Mouse (Mus musculus) limb, embryonic 14.5 days (tissue): Measurements from ENCODE around the gene Taf8. TPM values are rescaled to one million over a fixed set of nuclear protein-coding genes. Genes with fewer than 3 reads are reported as not detected.
A peak's percentile ranks its signal among the peaks of the same experiment; 100 is the strongest.

Source experiments
- ATAC-seq: fragments of 200-750 bp; cut with Nextera tagmentation; 2 replicates; pipeline ENCODE4 v1.8.0; 2017; ENCODE audit warnings: low read depth, moderate number of reproducible peaks, moderate TSS enrichment; ENCODE audit not compliant: low FRiP score
- DNase-seq: peaks from one replicate; pipeline ENCODE4 v3.0.0-alpha.2; 2015; ENCODE audit warnings: low spot score
- H3K27ac ChIP-seq: fragments of 300-500 bp; sonication (generic); replicated peaks from 2 replicates; pipeline ENCODE4 v1.5.1; 2014; ENCODE audit warnings: low read depth, mild to moderate bottlenecking, low read length, moderate library complexity, mixed read lengths
- H3K27me3 ChIP-seq: fragments of 300-500 bp; sonication (generic); 2 replicates; pipeline ENCODE4 v1.6.1; 2014; ENCODE audit warnings: low read length, mixed read lengths; ENCODE audit not compliant: control insufficient read depth, insufficient read depth
- H3K36me3 ChIP-seq: fragments of 300-500 bp; sonication (generic); 2 replicates; pipeline ENCODE4 v1.6.1; 2014; ENCODE audit warnings: mild to moderate bottlenecking, low read length, moderate library complexity, mixed read lengths; ENCODE audit not compliant: control insufficient read depth, insufficient read depth
- H3K4me1 ChIP-seq: fragments of 300-500 bp; sonication (generic); 2 replicates; pipeline ENCODE4 v1.6.1; 2014; ENCODE audit warnings: antibody characterized with exemption, low read length, mixed read lengths; ENCODE audit not compliant: control insufficient read depth, insufficient read depth
- H3K4me2 ChIP-seq: fragments of 300-500 bp; sonication (generic); replicated peaks from 2 replicates; pipeline ENCODE4 v1.6.1; 2014; ENCODE audit warnings: low read depth, mild to moderate bottlenecking, low read length, moderate library complexity; ENCODE audit not compliant: severe bottlenecking
- H3K4me3 ChIP-seq: fragments of 300-500 bp; sonication (generic); replicated peaks from 2 replicates; pipeline ENCODE4 v1.5.1; 2014; ENCODE audit warnings: low read length
- H3K9ac ChIP-seq: fragments of 300-500 bp; sonication (generic); 2 replicates; pipeline ENCODE4 v1.6.1; 2014; ENCODE audit warnings: mild to moderate bottlenecking, low read depth, low read length, moderate library complexity; ENCODE audit not compliant: severe bottlenecking
- H3K9me3 ChIP-seq: fragments of 300-500 bp; sonication (generic); 2 replicates; pipeline ENCODE4 v1.6.1; 2016; ENCODE audit warnings: low read length; ENCODE audit not compliant: control insufficient read depth
- POLR2A ChIP-seq: fragments of 200-500 bp; IDR thresholded peaks from 2 replicates; pipeline ENCODE4 v1.8.0; 2012; ENCODE audit warnings: inconsistent platforms, mild to moderate bottlenecking, moderate library complexity, borderline replicate concordance; ENCODE audit not compliant: insufficient read depth, insufficient read length; ENCODE audit errors: extremely low read depth
- WGBS: fragments of 180-500 bp; shearing (Covaris S2); extraction: QIAGEN DNeasy Blood & Tissue Kit; methylation state at CpG from one replicate; pipeline ENCODE4 v1.1.7; 2014; 5-methylcytosine and 5-hydroxymethylcytosine counted together
- polyA plus RNA-seq, 2 experiments: library from polyadenylated mRNA; depleted of rRNA in 1 of 2; stranded (reverse) in 1 of 2; unstranded in 1 of 2; fragments of >200 nt; fragmentation: Nextera tagmentation in 1 of 2; extraction: Ambion mirVana in 1 of 2; gene quantifications; 2 replicates each; pipeline versions ENCODE4 v1.2.1 to v1.2.3; 2012 to 2014

Gene Taf8
- polyA plus RNA-seq, 2 experiments: 26.3 to 46.4 TPM

DNA sequence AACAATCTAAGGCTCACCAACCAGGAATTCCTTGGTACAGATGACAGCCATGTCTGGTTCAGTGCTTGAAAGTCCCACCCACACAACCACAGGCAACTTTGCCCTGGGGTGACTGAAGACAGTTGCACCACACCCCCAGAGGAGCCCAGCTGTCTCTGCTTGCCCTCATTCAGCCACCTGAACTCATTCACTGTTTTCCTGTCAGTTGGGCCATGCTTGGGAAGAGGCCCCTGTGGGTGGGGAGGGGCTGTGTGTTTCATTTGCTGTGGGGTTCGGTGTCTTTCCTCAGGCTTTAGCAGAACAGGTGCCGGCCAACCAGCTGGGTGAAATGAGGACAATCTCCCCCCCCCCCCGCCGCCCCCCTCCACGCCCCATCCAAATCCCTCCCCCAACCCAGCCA lies 40.0 kb upstream of the Taf8 start:
- H3K9me3 ChIP-seq: no peaks in the 10 kb centered on the region
- no peaks in the 10 kb centered on the region for H3K27me3 ChIP-seq
- no peak overlapping the region for H3K4me2 ChIP-seq
- no peak overlapping the region; the same call in 1 of the 2 replicates for H3K27ac ChIP-seq
- H3K9ac ChIP-seq: no peak overlapping the region
- 25% methylated on average over 1 of the region's 5 CpGs for WGBS
- H3K4me1 ChIP-seq: no peaks in the 10 kb centered on the region; the same call in 1 of the 2 replicates
- DNase-seq (peak; percentile 34), ATAC-seq (peak; percentile 58)
- no peak overlapping the region for H3K4me3 ChIP-seq
- no peak for TF ChIP-seq POLR2A
- no peaks in the 10 kb centered on the region for H3K36me3 ChIP-seq

GRCm38 (mm10) chr17:47539128-47539527 lies 37.0 kb upstream of the Taf8 start:
- TF ChIP-seq POLR2A: no peak
- H3K4me1 ChIP-seq: no peaks in the 10 kb centered on the region; the same call in 1 of the 2 replicates
- H3K36me3 ChIP-seq: no peaks in the 10 kb centered on the region
- H3K27ac ChIP-seq: no peak overlapping the region
- H3K9ac ChIP-seq: no peak overlapping the region
- H3K27me3 ChIP-seq: no peaks in the 10 kb centered on the region
- H3K9me3 ChIP-seq: no peaks in the 10 kb centered on the region
- no peak for ATAC-seq
- 86% methylated on average over 4 of the region's 4 CpGs for WGBS
- H3K4me3 ChIP-seq: no peak overlapping the region
- no peak for DNase-seq
- no peak overlapping the region for H3K4me2 ChIP-seq

GRCm38 (mm10) chr17:47538049-47538448 lies 36.0 kb upstream of the Taf8 start:
- no peaks in the 10 kb centered on the region for H3K36me3 ChIP-seq
- H3K9me3 ChIP-seq: no peaks in the 10 kb centered on the region
- no peak for TF ChIP-seq POLR2A
- H3K9ac ChIP-seq: no peak overlapping the region
- 85% methylated on average over 3 of the region's 3 CpGs for WGBS
- no peaks in the 10 kb centered on the region; the same call in 1 of the 2 replicates for H3K4me1 ChIP-seq
- DNase-seq (no peak), ATAC-seq (no peak)
- no peak overlapping the region for H3K4me2 ChIP-seq
- no peaks in the 10 kb centered on the region for H3K27me3 ChIP-seq
- no peak overlapping the region for H3K4me3 ChIP-seq
- no peak overlapping the region for H3K27ac ChIP-seq

DNA sequence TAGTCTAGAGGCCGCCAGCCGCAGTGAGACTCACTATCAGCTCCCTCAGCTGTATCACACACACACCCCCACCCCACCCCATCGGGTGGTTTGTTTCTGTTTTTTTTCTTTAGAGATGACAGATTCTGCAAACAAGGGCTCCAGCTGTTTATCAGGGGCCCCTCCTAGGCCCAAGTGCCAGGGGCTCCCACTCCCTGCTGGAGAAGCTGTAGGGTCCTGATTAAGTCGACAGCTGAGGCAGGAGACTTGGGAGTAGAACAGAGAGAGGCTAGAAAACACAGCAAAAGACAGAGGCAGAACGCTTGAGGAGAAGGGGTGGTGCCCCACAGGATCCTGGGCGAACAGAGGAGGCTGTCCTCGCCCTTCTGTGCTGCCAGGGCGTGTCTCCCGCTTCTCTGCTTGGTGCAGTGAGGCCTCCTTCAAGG lies 33.7 kb upstream of the Taf8 start:
- H3K4me1 ChIP-seq: no peaks in the 10 kb centered on the region
- H3K27me3 ChIP-seq: no peaks in the 10 kb centered on the region
- H3K4me3 ChIP-seq: no peak overlapping the region
- no peaks in the 10 kb centered on the region for H3K9me3 ChIP-seq
- 79% methylated on average over 9 of the region's 9 CpGs for WGBS
- DNase-seq: no peak
- no peak overlapping the region for H3K4me2 ChIP-seq
- no peak for ATAC-seq
- no peak for TF ChIP-seq POLR2A
- H3K36me3 ChIP-seq: no peaks in the 10 kb centered on the region
- H3K27ac ChIP-seq: no peak overlapping the region
- H3K9ac ChIP-seq: no peak overlapping the region

- H3K27ac ChIP-seq: no peak overlapping the region
- no peak for ATAC-seq
- H3K36me3 ChIP-seq: no peaks in the 10 kb centered on the region
- 92% methylated on average over 13 of the region's 13 CpGs for WGBS
- no peak overlapping the region for H3K4me2 ChIP-seq
- no peaks in the 10 kb centered on the region for H3K27me3 ChIP-seq
- H3K4me3 ChIP-seq: no peak overlapping the region
- no peak overlapping the region for H3K9ac ChIP-seq
- DNase-seq: no peak
- no peaks in the 10 kb centered on the region for H3K9me3 ChIP-seq
- TF ChIP-seq POLR2A: no peak
- peaks cover 4% of the 10 kb centered on the region for H3K4me1 ChIP-seq
Observed at GRCm38 (mm10) chr17:47533691-47534090, 31.6 kb upstream of the Taf8 start.

DNA sequence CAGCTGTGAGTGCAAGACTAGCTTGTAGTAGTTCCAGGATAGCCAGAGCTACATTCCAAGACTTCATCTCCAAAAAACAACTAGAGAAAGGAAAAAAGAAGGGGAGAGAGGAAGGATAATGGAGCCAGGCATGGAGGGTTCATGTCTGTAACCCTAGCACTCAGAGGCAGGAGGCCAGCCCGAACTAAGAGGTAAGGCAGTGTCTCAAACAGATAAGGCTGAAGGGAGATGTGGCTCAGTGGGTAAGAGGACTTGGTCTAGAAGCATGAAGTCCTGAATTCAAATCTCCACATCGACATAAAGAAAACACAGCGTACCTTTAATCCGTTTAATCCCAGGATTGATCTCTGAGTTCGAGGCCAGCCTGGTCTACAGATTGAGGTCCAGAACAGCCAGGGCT lies 30.3 kb upstream of the Taf8 start:
- Histone ChIP-seq H3K9ac (no peak overlapping the region), H3K36me3 (no peaks in the 10 kb centered on the region), H3K27ac (no peak overlapping the region), H3K4me3 (no peak overlapping the region), H3K27me3 (no peaks in the 10 kb centered on the region), H3K9me3 (no peaks in the 10 kb centered on the region), H3K4me2 (no peak overlapping the region), H3K4me1 (peaks cover 17% of the 10 kb centered on the region)
- DNase-seq (no peak), ATAC-seq (no peak)
- no peak for TF ChIP-seq POLR2A
- 92% methylated on average over 5 of the region's 5 CpGs for WGBS
